Mouse (Mus musculus) kidney, adult 11 months (tissue): ENCODE results near the gene Gtf2h3.
"Not testable (repeated sequence)": the region's sequence is repeated elsewhere in the genome, so short reads cannot be mapped to it uniquely, and the experiment has no call there.

Source experiments
- DNase-seq: peaks from one replicate; pipeline ENCODE4 v3.0.0; 2022

The Gtf2h3 gene

DNA sequence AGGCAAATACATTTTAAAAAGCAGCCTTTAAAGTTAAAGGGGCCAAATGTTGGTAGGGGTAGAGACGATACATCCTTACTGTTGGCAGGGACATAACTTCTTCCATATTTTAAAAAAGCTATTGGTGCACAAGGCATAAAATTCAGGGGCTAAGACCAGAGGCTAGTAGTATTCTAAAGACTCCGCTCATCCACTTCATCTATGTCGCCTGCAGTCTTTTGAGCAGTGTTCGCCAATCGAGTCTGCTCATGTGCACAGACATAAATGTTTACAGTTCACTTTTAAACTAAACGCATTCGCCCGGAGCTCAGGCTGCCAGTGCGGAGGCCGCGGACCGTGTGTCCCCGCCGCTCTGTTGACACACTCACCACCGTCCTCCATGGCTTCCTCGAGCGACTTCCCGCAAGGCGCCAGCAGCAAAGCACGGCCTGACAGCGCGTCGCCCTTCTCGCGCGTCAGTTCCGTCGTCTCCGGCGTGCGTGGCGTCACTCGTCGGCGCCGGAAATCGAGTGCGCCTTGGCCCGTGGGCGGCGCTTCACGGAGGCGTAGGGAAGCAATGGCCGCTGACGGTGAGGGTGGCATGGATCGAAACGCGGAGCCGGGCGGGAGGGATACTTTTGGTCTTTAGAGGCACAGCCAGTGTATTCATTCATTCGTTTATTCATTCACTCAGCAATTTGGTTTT lies at the start of gene Gtf2h3, which contains the start of gene Eif2b1:
Gtf2h3 (plus strand) TSS at position 508 of the 685 bp plus-strand sequence.
Eif2b1 (minus strand) TSS at position 499 of the 685 bp plus-strand sequence.
- peak; percentile 86 for DNase-seq

GRCm38 (mm10) chr5:124529191-124529651 lies 49.7 kb upstream of the Gtf2h3 start:
- DNase-seq = peak; percentile 40

- DNase-seq = no peak
Measured at GRCm38 (mm10) chr5:124529697-124530096, 49.2 kb upstream of the Gtf2h3 start.

- DNase-seq = peak; percentile 74
Measured at GRCm38 (mm10) chr5:124530655-124531582, 48.0 kb upstream of the Gtf2h3 start, which contains the start of gene Rilpl1. TSS of gene Rilpl1 (minus strand) at chr5:124531391.

DNA sequence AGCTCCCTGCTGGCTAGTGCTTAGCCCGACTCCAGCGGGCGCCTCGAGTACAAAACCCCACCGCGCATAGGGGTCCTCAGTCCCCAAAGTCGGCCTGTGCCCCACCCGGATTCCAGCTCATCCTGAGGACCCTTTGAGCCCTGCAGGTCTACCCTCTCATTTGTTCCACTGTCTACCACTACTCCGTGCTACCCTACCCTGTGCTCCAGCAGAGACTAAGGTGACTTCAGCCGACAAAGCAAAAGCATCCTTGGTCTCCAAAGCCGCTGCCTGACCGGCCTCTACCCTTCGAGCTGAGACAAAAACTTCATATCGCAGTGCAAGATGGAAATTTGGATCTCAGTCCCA lies 47.4 kb upstream of the Gtf2h3 start:
- DNase-seq = no peak

DNA sequence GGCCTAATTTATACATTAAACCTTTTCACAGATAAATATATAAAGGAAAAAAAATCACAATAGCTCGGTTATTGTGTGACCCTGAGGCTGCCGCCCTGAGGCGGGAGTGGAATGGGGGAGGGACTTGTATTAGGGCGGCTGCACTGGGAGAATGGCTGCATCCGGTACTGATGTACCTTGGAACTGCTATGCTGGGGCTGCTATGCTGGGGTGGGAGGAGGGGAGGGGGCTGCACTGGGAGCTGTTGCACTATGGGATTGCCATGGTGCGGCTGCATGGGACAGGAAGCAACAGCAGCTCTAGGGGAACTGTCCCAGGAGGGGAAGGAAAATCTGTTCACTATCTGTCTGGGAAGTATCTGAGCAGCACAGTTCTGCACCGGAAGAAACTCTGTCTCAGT lies 46.5 kb upstream of the Gtf2h3 start:
- DNase-seq = no peak

GRCm38 (mm10) chr5:124535016-124535415 lies 43.9 kb upstream of the Gtf2h3 start:
- no peak for DNase-seq

DNA sequence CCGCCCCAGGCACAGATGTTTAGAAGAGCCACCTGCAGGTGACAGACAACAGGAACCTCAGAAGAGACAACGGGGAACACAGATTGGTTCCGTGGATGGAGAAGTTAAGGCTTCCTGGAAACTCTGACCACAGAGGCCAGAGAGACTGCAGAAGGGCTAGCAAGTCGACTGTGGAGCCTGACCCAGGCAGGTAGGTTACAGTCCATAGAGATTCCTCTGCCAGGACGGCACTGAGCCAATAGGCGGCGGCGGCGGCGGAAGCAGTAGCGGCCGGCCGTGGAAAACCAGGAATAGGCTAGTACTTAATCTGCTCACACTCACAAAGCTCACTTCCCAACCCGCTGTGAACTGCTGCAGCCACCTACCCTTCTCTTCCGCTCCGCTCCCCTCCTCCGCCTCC lies 42.2 kb upstream of the Gtf2h3 start:
- DNase-seq = peak; percentile 83

DNA sequence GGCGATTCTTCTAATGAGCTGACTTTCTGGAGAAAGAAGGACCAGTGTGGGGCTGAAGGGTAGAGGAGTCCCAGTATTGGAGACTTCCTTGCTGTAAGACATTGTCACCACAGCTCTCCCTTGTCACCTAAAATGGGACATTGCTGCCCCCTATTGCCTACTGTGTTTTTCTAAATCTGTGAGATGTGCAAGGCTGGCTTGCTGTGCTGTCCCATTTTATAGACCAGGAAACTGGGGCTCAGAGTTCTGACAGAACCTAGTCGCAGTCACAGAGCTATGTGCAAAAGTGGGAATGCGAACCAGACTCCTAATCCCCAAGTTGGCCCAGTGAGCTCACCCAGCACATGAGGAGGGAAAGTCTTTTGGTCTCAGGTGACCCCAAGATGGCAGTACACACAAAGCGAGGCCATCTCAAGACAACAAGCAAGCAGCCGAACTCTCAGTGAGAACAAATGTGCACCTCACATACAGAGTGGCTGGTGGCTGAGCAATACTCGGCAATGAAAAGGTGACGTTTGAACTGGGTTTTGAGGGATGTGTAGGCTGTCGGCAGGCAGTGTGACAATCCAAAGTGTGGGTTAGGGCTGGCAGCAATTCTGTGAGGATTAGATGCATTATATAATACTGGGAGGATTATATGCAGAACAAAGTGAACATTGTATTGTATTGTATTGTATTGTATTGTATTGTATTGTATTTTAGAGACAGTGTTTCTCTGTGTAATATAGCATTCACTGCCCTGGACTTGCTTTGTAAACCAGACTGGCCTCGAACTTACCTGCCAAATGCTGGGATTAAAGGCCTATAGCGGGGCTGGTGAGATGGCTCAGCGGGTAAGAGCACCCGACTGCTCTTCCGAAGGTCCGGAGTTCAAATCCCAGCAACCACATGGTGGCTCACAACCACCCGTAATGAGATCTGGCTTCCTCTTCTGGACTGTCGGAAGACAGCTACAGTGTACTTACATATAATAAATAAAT lies 39.8 kb upstream of the Gtf2h3 start:
- peak; percentile 58 for DNase-seq

- DNase-seq = no peak
Measured at GRCm38 (mm10) chr5:124539905-124540304, 39.0 kb upstream of the Gtf2h3 start.

DNA sequence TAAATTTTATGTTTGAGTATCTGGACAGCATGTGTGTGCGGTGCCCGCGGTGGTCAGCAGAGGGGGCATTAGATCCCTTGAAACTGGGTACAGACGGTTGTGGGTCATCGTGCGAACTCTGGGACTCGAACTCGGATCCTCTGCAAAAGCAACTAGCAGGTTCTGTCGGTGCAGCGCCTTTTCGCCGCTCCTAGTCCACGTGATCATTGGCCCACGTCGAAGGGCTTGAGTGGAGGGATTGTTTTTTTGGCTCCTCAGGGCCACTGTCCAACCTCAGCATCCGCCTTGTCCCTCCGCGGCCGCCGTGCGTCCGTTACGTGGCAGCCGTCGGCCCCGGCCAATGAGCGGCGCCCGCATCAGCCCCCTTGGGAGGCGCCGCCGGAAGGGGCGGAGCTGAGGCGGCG lies 38.6 kb upstream of the Gtf2h3 start, which contains the start of gene Tmed2:
Tmed2 (plus strand) TSS at position 313 of the 404 bp plus-strand sequence.
- DNase-seq = peak; percentile 97

DNA sequence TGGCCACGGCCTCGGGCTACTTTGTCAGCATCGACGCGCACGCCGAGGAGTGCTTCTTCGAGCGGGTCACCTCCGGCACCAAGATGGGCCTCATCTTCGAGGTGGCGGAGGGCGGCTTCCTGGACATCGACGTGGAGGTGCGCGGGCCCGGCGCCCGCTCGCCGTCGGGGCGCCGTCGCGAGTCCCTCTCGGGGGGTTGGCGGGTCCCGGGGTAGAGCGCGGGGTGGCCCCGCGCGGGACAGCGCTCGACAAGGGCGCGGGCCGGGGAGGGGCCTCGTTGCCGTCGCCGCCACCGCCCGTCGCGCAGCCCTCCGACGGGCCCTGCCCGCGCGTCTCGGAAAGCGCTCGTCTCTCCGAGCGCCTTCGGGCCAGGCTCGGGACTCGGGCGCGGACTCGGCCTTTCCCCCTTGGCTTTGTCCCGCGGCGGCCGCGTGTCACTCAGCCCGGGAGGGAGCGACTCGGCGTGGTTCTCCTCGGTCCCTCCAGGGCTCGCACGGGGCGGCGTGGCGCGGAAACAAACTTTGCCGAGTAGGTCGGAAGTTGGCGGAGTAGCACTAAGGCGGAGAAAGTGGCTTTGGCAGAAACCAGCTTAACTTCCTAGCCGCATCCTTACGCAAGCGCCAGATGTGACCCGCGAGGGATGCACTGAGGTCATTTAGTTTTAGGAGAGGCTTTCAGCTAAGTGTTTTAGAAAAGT lies 37.9 kb upstream of the Gtf2h3 start:
- DNase-seq = peak; percentile 77

DNA sequence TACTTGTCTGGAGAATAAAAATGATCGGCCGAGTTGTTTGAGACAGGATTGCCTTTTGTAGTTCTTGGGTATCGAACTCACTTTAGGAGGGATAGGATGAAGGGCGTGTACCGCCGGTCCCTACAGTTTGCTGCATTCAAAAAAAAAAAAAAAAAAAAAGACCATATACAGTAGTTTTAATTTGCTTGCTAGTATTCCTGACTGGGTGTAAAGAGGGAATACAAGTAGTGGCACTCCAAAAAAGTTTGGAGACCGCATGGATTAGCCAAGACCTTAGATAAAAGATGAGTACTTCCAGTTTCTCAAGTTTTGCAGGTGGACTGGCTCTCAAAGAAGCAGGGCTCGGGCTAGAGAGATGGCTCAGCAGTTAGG lies 37.4 kb upstream of the Gtf2h3 start:
- no peak for DNase-seq

GRCm38 (mm10) chr5:124550737-124551136 lies 28.2 kb upstream of the Gtf2h3 start:
- not testable (repeated sequence) for DNase-seq

GRCm38 (mm10) chr5:124551349-124552093 lies 27.4 kb upstream of the Gtf2h3 start:
- not testable (repeated sequence) for DNase-seq

DNA sequence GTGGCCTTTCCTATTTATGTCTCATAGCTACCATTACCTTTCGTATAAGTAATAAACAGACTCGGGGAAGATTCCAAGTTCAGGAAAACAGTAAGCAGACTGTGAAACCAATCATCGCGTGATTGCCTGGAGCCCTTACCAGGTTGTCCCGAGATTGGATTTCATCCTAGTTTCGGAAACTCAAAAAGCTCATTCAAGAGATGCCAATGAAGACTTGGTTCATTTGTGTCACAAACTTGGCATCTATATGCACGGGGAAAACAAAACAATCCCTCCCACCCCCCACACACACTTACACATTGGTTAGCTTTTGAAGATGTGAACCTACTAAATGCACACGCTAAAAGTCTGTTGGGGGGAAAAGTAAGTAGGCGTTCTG lies 26.9 kb upstream of the Gtf2h3 start:
- DNase-seq = no peak

DNA sequence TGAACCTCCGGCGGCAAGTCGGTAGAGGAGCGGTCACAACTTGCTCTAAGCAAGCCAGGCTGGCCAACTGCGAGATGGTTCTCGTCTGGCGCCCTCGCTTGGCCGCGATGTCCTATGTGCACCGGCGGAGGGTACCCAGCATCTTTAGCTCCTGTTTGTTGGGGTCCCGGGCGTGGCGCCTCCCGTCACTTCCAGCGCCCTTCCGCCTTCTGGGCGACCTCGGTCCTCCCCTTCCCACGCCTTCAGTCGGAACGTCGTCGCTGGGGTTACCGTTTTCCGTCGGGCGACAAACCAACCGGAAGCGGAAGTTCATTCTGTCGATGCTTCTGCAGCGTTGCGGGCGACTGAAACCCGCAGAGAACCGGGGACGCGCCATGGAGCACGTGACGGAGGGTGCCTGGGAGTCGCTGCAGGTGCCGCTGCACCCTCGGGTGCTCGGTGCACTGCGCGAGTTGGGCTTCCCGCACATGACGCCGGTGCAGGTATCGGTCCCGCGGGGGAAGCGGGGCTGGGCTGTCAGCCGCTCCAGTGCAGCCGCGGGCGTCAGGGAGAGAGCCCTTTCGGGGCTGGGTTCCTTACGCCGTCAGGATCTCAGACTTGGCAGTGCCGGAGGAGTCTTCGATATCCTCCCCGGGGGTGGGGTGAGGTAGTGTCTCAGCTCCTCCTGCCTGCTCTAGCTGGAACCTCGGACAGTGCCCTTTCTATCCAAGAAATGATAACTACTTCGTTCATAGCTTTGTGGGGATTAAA lies 26.2 kb upstream of the Gtf2h3 start, which contains the start of gene Ddx55:
Ddx55 (plus strand) TSS at position 307 of the 750 bp plus-strand sequence.
- peak; percentile 86 for DNase-seq

GRCm38 (mm10) chr5:124553607-124554006 lies 25.3 kb upstream of the Gtf2h3 start:
- DNase-seq = no peak

DNA sequence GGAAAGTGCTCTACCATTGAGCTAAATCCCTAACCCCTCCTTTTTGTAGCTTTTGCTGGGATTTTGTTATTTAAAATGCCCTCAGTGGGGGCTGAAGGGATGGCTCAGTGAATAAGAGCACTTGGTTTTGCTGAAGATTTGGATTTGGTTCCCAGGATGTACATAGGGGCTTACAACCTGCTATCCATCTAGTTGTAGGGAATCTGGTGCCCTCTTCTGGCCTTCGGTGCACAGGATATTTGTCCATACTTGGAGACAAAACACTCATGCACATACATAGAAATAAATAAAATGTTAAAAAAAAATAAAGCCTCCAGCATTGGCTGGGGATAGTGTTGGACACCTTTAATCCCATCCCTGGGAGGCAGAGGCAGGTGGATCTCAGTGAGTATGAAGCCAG lies 23.8 kb upstream of the Gtf2h3 start:
- DNase-seq = no peak

GRCm38 (mm10) chr5:124571068-124571467 lies 7.9 kb upstream of the Gtf2h3 start:
- no peak for DNase-seq
